ENCODE assay signal across 10 mouse cellular contexts in the genomic region with DNA sequence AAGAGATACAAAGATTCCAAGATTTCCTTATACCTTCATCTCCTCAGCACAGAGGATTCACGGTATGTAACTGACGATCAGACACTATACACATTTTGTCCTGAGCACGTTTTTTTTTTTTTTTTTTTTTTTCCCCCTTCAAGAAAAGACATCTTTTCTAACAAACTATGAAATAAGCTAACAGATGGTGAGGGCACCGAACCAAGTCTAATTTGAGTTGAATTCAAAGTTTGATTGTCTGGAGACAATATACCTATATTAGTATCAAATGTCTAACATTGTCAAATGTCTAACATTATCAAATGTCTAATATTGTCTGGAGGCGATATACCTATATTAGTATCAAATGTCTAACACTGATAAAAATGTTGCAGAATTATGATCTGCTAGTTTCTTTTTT.
"Had no signal": no experiment of that assay in that cellular context is flagged by ENCODE, and none has a peak within 500 bp of the region (broad histone marks: within the 10 kb centered on the region; RNA-seq: fewer than 3 reads in every experiment).

No protein-coding gene starts in this region.

- ATAC-seq: midbrain, embryonic 13.5 days; midbrain, embryonic 15.5 days had no signal

- DNase-seq: lung, adult 18-20 months; lung, embryonic 14.5 days; lung, postnatal 10 days; lung, postnatal 36 days; right cerebral cortex, postnatal 14 days; thymus, adult 2 months; thymus, postnatal 25 days; thymus, postnatal 4 days had no signal
